Mouse (Mus musculus) cerebellum, postnatal 36 days (tissue): Measurements from ENCODE around the gene Tox2.

Source experiments
- DNase-seq, 2 experiments: peaks; one replicate each; pipeline ENCODE4 v3.0.0; 2021 to 2022; ENCODE audit warnings: mixed read lengths in 2 of 2

Tox2 gene

GRCm38 (mm10) chr2:163261362-163262054, 58.6 kb downstream of the Tox2 start:
- DNase-seq = no peak

- no peak for DNase-seq
Measured at GRCm38 (mm10) chr2:163262055-163262420, 59.1 kb downstream of the Tox2 start.

- DNase-seq = no peak
Measured at GRCm38 (mm10) chr2:163267097-163267496, 64.2 kb downstream of the Tox2 start.

GRCm38 (mm10) chr2:163271581-163272492, 68.9 kb downstream of the Tox2 start:
- DNase-seq = no peak

GRCm38 (mm10) chr2:163273815-163274214, 70.9 kb downstream of the Tox2 start:
- no peak for DNase-seq

GRCm38 (mm10) chr2:163275986-163276385, 73.1 kb downstream of the Tox2 start:
- peak; percentile 9 to 40 for DNase-seq

- no peak for DNase-seq
Measured at GRCm38 (mm10) chr2:163277979-163278378, 75.1 kb downstream of the Tox2 start.

- DNase-seq = no peak
Measured at GRCm38 (mm10) chr2:163280636-163281322, 77.9 kb downstream of the Tox2 start.

- DNase-seq = no peak
Measured at GRCm38 (mm10) chr2:163284856-163285255, 81.9 kb downstream of the Tox2 start.

- no peak for DNase-seq
Measured at GRCm38 (mm10) chr2:163285335-163285734, 82.4 kb downstream of the Tox2 start.

- no peak for DNase-seq
Measured at GRCm38 (mm10) chr2:163285762-163286161, 82.8 kb downstream of the Tox2 start.

- no peak for DNase-seq
Measured at GRCm38 (mm10) chr2:163288881-163289379, 86.0 kb downstream of the Tox2 start.

- DNase-seq = no peak
Measured at GRCm38 (mm10) chr2:163296999-163297630, 94.2 kb downstream of the Tox2 start.

GRCm38 (mm10) chr2:163300069-163301060, 97.4 kb downstream of the Tox2 start:
- no peak for DNase-seq

GRCm38 (mm10) chr2:163301641-163302040, 98.7 kb downstream of the Tox2 start:
- DNase-seq = no peak

- DNase-seq = peak; percentile 50 to 65
Measured at GRCm38 (mm10) chr2:163303037-163303436, 100.1 kb downstream of the Tox2 start.

- no peak for DNase-seq
Measured at GRCm38 (mm10) chr2:163309376-163309775, 106.5 kb downstream of the Tox2 start.

- no peak for DNase-seq
Measured at GRCm38 (mm10) chr2:163310163-163310688, 107.3 kb downstream of the Tox2 start.

- DNase-seq = no peak
Measured at GRCm38 (mm10) chr2:163317281-163317680, 114.4 kb downstream of the Tox2 start.

GRCm38 (mm10) chr2:163318777-163319176, 115.9 kb downstream of the Tox2 start:
- no peak for DNase-seq

- no peak for DNase-seq
Measured at GRCm38 (mm10) chr2:163323163-163323562, 120.2 kb downstream of the Tox2 start.
